Mouse (Mus musculus) forebrain, embryonic 12.5 days (tissue): ENCODE data around the gene Ptpn1. TPM values are rescaled to one million over a fixed set of nuclear protein-coding genes. Genes with fewer than 3 reads are reported as not detected.

Experiments
- ATAC-seq: fragments of 200-750 bp; cut with Nextera tagmentation; 2 replicates; pipeline ENCODE4 v1.8.0; 2017; ENCODE audit warnings: moderate TSS enrichment; ENCODE audit not compliant: low FRiP score
- H3K27ac ChIP-seq: fragments of 300-500 bp; sonication (generic); 2 replicates; pipeline ENCODE4 v1.5.1; 2016; ENCODE audit warnings: mild to moderate bottlenecking
- H3K27me3 ChIP-seq: fragments of 300-500 bp; sonication (generic); 2 replicates; pipeline ENCODE4 v1.6.1; 2016; ENCODE audit warnings: mild to moderate bottlenecking
- H3K36me3 ChIP-seq: fragments of 300-500 bp; sonication (generic); replicated peaks from 2 replicates; pipeline ENCODE4 v1.6.1; 2016; ENCODE audit warnings: mild to moderate bottlenecking
- H3K4me1 ChIP-seq: fragments of 300-500 bp; sonication (generic); 2 replicates; pipeline ENCODE4 v1.6.1; 2016
- H3K4me2 ChIP-seq: fragments of 300-500 bp; sonication (generic); 2 replicates; pipeline ENCODE4 v1.6.1; 2016; ENCODE audit warnings: mild to moderate bottlenecking, moderate library complexity
- H3K4me3 ChIP-seq: fragments of 300-500 bp; sonication (generic); replicated peaks from 2 replicates; pipeline ENCODE4 v1.5.1; 2016; ENCODE audit warnings: mild to moderate bottlenecking
- H3K9ac ChIP-seq: fragments of 300-500 bp; sonication (generic); 2 replicates; pipeline ENCODE4 v1.6.1; 2016; ENCODE audit warnings: mild to moderate bottlenecking
- H3K9me3 ChIP-seq: fragments of 300-500 bp; sonication (generic); 2 replicates; pipeline ENCODE4 v1.6.1; 2016
- WGBS: fragments of 180-500 bp; shearing (Covaris S2); methylation state at CpG from one replicate; pipeline ENCODE4 v1.1.7; 2016; 5-methylcytosine and 5-hydroxymethylcytosine counted together
- polyA plus RNA-seq: library from polyadenylated mRNA; unstranded; fragments of >200 nt; fragmentation: Nextera tagmentation; extraction: Ambion mirVana; gene quantifications from 2 replicates; pipeline ENCODE4 v1.2.1, GENCODE M21; 2016

The Ptpn1 gene
- polyA plus RNA-seq, 1 experiment from 2014 or later, result 94.1 TPM

- no peak overlapping the region for H3K9ac ChIP-seq
- H3K27ac ChIP-seq, result no peak overlapping the region
- peaks cover 6% of the 10 kb centered on the region; the same call in 1 of the 2 replicates for H3K4me1 ChIP-seq
- H3K36me3 ChIP-seq, result no peaks in the 10 kb centered on the region
- ATAC-seq, result no peak
- WGBS, result 83% methylated on average over 11 of the region's 11 CpGs
- no peaks in the 10 kb centered on the region for H3K9me3 ChIP-seq
- no peak overlapping the region for H3K4me3 ChIP-seq
- peaks cover 12% of the 10 kb centered on the region for H3K27me3 ChIP-seq
- no peak overlapping the region for H3K4me2 ChIP-seq
Measured at GRCm38 (mm10) chr2:167903242-167903952, 28.5 kb upstream of the Ptpn1 start.

- ATAC-seq, result no peak
- Histone ChIP-seq H3K27ac (no peak overlapping the region), H3K9me3 (no peaks in the 10 kb centered on the region), H3K36me3 (no peaks in the 10 kb centered on the region), H3K27me3 (peaks cover 8% of the 10 kb centered on the region), H3K4me3 (no peak overlapping the region), H3K4me1 (peaks cover 6% of the 10 kb centered on the region; the same call in 1 of the 2 replicates), H3K9ac (no peak overlapping the region), H3K4me2 (no peak overlapping the region)
- WGBS, result 87% methylated on average over 12 of the region's 12 CpGs
Measured at GRCm38 (mm10) chr2:167904621-167905367, 27.1 kb upstream of the Ptpn1 start.

GRCm38 (mm10) chr2:167905561-167905960 is 26.3 kb upstream of the Ptpn1 start:
- Histone ChIP-seq H3K4me3 (no peak overlapping the region), H3K9me3 (no peaks in the 10 kb centered on the region), H3K4me1 (no peaks in the 10 kb centered on the region), H3K4me2 (no peak overlapping the region), H3K27ac (no peak overlapping the region), H3K36me3 (no peaks in the 10 kb centered on the region), H3K27me3 (0 out of 2 replicates have a peak, but pooled peaks cover 5% of the 10 kb centered on the region), H3K9ac (no peak overlapping the region)
- WGBS, result 58% methylated on average over 8 of the region's 8 CpGs
- no peak for ATAC-seq

- Histone ChIP-seq H3K4me1 (no peaks in the 10 kb centered on the region), H3K4me2 (no peak overlapping the region), H3K9ac (no peak overlapping the region), H3K9me3 (no peaks in the 10 kb centered on the region), H3K36me3 (no peaks in the 10 kb centered on the region), H3K27me3 (0 out of 2 replicates have a peak, but pooled peaks cover 5% of the 10 kb centered on the region), H3K27ac (no peak overlapping the region), H3K4me3 (no peak overlapping the region)
- ATAC-seq, result no peak
Measured at GRCm38 (mm10) chr2:167906729-167907128, 25.1 kb upstream of the Ptpn1 start.

- WGBS, result 71% methylated on average over 11 of the region's 11 CpGs
- ATAC-seq, result no peak
Measured at GRCm38 (mm10) chr2:167909531-167910177, 22.2 kb upstream of the Ptpn1 start.

GRCm38 (mm10) chr2:167910178-167910540 is 21.7 kb upstream of the Ptpn1 start:
- no peaks in the 10 kb centered on the region for H3K9me3 ChIP-seq
- no peak overlapping the region for H3K4me3 ChIP-seq
- no peak overlapping the region for H3K27ac ChIP-seq
- no peaks in the 10 kb centered on the region for H3K27me3 ChIP-seq
- H3K36me3 ChIP-seq, result no peaks in the 10 kb centered on the region
- H3K4me2 ChIP-seq, result no peak overlapping the region
- no peak overlapping the region for H3K9ac ChIP-seq
- H3K4me1 ChIP-seq, result no peaks in the 10 kb centered on the region
- no peak for ATAC-seq
- 69% methylated on average over 3 of the region's 3 CpGs for WGBS

More at GRCm38 (mm10) chr2:167909531-167910177, 22.2 kb upstream of the Ptpn1 start:
- Histone ChIP-seq H3K36me3 (no peaks in the 10 kb centered on the region), H3K4me1 (no peaks in the 10 kb centered on the region), H3K4me2 (no peak overlapping the region), H3K27me3 (no peaks in the 10 kb centered on the region), H3K4me3 (no peak overlapping the region), H3K9ac (no peak overlapping the region), H3K9me3 (no peaks in the 10 kb centered on the region), H3K27ac (no peak overlapping the region)

GRCm38 (mm10) chr2:167911511-167911910 is 20.3 kb upstream of the Ptpn1 start:
- 90% methylated on average over 5 of the region's 5 CpGs for WGBS
- H3K9me3 ChIP-seq, result no peaks in the 10 kb centered on the region
- no peaks in the 10 kb centered on the region for H3K4me1 ChIP-seq
- no peak overlapping the region for H3K4me2 ChIP-seq
- H3K36me3 ChIP-seq, result no peaks in the 10 kb centered on the region
- H3K27ac ChIP-seq, result no peak overlapping the region
- ATAC-seq, result no peak
- H3K4me3 ChIP-seq, result no peak overlapping the region
- H3K9ac ChIP-seq, result no peak overlapping the region
- H3K27me3 ChIP-seq, result no peaks in the 10 kb centered on the region

GRCm38 (mm10) chr2:167919081-167919480 is 12.8 kb upstream of the Ptpn1 start:
- ATAC-seq, result no peak
- no peaks in the 10 kb centered on the region for H3K27me3 ChIP-seq
- no peak overlapping the region for H3K4me2 ChIP-seq
- 62% methylated on average over 1 of the region's 1 CpGs for WGBS
- H3K9me3 ChIP-seq, result no peaks in the 10 kb centered on the region
- no peak overlapping the region for H3K9ac ChIP-seq
- H3K36me3 ChIP-seq, result no peaks in the 10 kb centered on the region
- no peak overlapping the region for H3K4me3 ChIP-seq
- no peak overlapping the region for H3K27ac ChIP-seq
- H3K4me1 ChIP-seq, result no peaks in the 10 kb centered on the region

GRCm38 (mm10) chr2:167920041-167920440 is 11.8 kb upstream of the Ptpn1 start:
- H3K4me3 ChIP-seq, result no peak overlapping the region
- no peaks in the 10 kb centered on the region for H3K27me3 ChIP-seq
- no peak for ATAC-seq
- no peak overlapping the region for H3K9ac ChIP-seq
- no peak overlapping the region for H3K27ac ChIP-seq
- H3K4me1 ChIP-seq, result peaks cover 6% of the 10 kb centered on the region; the same call in 1 of the 2 replicates
- H3K36me3 ChIP-seq, result no peaks in the 10 kb centered on the region
- H3K9me3 ChIP-seq, result no peaks in the 10 kb centered on the region
- H3K4me2 ChIP-seq, result no peak overlapping the region
- WGBS, result 80% methylated on average over 11 of the region's 11 CpGs

GRCm38 (mm10) chr2:167920960-167921495 is 10.8 kb upstream of the Ptpn1 start:
- Histone ChIP-seq H3K9me3 (no peaks in the 10 kb centered on the region), H3K4me1 (peaks cover 10% of the 10 kb centered on the region; the same call in 1 of the 2 replicates), H3K9ac (no peak overlapping the region), H3K4me3 (no peak overlapping the region), H3K27me3 (no peaks in the 10 kb centered on the region), H3K36me3 (no peaks in the 10 kb centered on the region), H3K27ac (no peak overlapping the region), H3K4me2 (no peak overlapping the region)
- 92% methylated on average over 9 of the region's 9 CpGs for WGBS
- ATAC-seq, result no peak

- Histone ChIP-seq H3K36me3 (no peaks in the 10 kb centered on the region), H3K27me3 (no peaks in the 10 kb centered on the region), H3K4me2 (no peak overlapping the region), H3K9ac (no peak overlapping the region), H3K9me3 (no peaks in the 10 kb centered on the region), H3K4me1 (peaks cover 10% of the 10 kb centered on the region; the same call in 1 of the 2 replicates), H3K4me3 (no peak overlapping the region), H3K27ac (no peak overlapping the region)
- no peak for ATAC-seq
- WGBS, result 88% methylated on average over 8 of the region's 8 CpGs
Measured at GRCm38 (mm10) chr2:167921823-167922222, 10.0 kb upstream of the Ptpn1 start.

GRCm38 (mm10) chr2:167924011-167924410 is 7.8 kb upstream of the Ptpn1 start:
- no peak overlapping the region for H3K9ac ChIP-seq
- H3K36me3 ChIP-seq, result no peaks in the 10 kb centered on the region
- WGBS, result 90% methylated on average over 5 of the region's 5 CpGs
- peaks cover 10% of the 10 kb centered on the region; the same call in 1 of the 2 replicates for H3K4me1 ChIP-seq
- H3K27ac ChIP-seq, result no peak overlapping the region
- no peaks in the 10 kb centered on the region for H3K27me3 ChIP-seq
- no peak overlapping the region for H3K4me2 ChIP-seq
- H3K9me3 ChIP-seq, result no peaks in the 10 kb centered on the region
- no peak for ATAC-seq
- no peak overlapping the region for H3K4me3 ChIP-seq
